In genomic region chr2:163491351-163491750, GRCm38 (mm10) we compare ENCODE assay signal across 20 mouse cellular contexts. TPM values are rescaled to one million over a fixed set of nuclear protein-coding genes. Genes with fewer than 3 reads are reported as not detected.
A peak's percentile ranks its signal among the peaks of the same experiment; 100 is the strongest.
DNase-seq lines count a peak whose midpoint lies in the region; ATAC-seq and TF ChIP-seq lines count a peak whose summit lies in the region.
"Had no signal": no experiment of that assay in that cellular context is flagged by ENCODE, and none has a peak within 500 bp of the region (broad histone marks: within the 10 kb centered on the region; RNA-seq: fewer than 3 reads in every experiment).

No protein-coding gene starts in this region.

- no peaks in the 10 kb centered on the region for H3K27me3 ChIP-seq in hindbrain, embryonic 16.5 days (replicated peaks; ENCODE audit: control insufficient read depth, insufficient read depth, low read length)
- H3K27me3 ChIP-seq in hindbrain, embryonic 11.5 days (ENCODE audit: control insufficient read depth, insufficient read depth, low read length): no peaks in the 10 kb centered on the region
- H3K27me3 ChIP-seq in limb, embryonic 14.5 days (ENCODE audit: control insufficient read depth, insufficient read depth, low read length): no peaks in the 10 kb centered on the region
- 0 out of 2 replicates have a peak, but pooled peaks cover 13% of the 10 kb centered on the region for H3K27me3 ChIP-seq in limb, embryonic 10.5 days (ENCODE audit: low read depth, poor library complexity, severe bottlenecking)
- H3K27me3 ChIP-seq in embryonic facial prominence, embryonic 15.5 days: 0 out of 2 replicates have a peak, but pooled peaks cover 4% of the 10 kb centered on the region

- no peaks in the 10 kb centered on the region for H3K36me3 ChIP-seq in hindbrain, embryonic 16.5 days (ENCODE audit: control insufficient read depth, insufficient read depth, low read length)
- H3K36me3 ChIP-seq in hindbrain, embryonic 11.5 days (ENCODE audit: control insufficient read depth, insufficient read depth, low read length): no peaks in the 10 kb centered on the region
- no peaks in the 10 kb centered on the region for H3K36me3 ChIP-seq in limb, embryonic 14.5 days (ENCODE audit: control insufficient read depth, insufficient read depth, low read length)
- no peaks in the 10 kb centered on the region for H3K36me3 ChIP-seq in limb, embryonic 10.5 days
- no peaks in the 10 kb centered on the region for H3K36me3 ChIP-seq in embryonic facial prominence, embryonic 15.5 days
- H3K36me3 ChIP-seq: limb, embryonic 13.5 days had no signal

- H3K9me3 ChIP-seq in hindbrain, embryonic 16.5 days (ENCODE audit: control insufficient read depth, low read length): no peaks in the 10 kb centered on the region
- H3K9me3 ChIP-seq in hindbrain, embryonic 11.5 days (ENCODE audit: control insufficient read depth, low read length): no peaks in the 10 kb centered on the region
- H3K9me3 ChIP-seq in limb, embryonic 14.5 days (ENCODE audit: control insufficient read depth, low read length): no peaks in the 10 kb centered on the region
- H3K9me3 ChIP-seq in limb, embryonic 10.5 days (replicated peaks): no peaks in the 10 kb centered on the region
- no peaks in the 10 kb centered on the region for H3K9me3 ChIP-seq in embryonic facial prominence, embryonic 15.5 days (replicated peaks)
- H3K9me3 ChIP-seq: limb, embryonic 13.5 days had no signal

- DNase-seq in cerebellum, postnatal 14 days: peak; percentile 42 to 49
- DNase-seq in hindbrain, embryonic 11.5 days (ENCODE audit: low spot score): no peak
- no peak for DNase-seq in limb, embryonic 14.5 days (ENCODE audit: low spot score)
- DNase-seq in limb, embryonic 10.5 days (ENCODE audit: low spot score): no peak
- DNase-seq in right cerebral cortex, postnatal 25 days: no peak
- DNase-seq: cerebellum, adult 18-20 months; gastrocnemius, postnatal 25 days; kidney, adult 2 months; lung, postnatal 10 days; spleen, adult 18-20 months; thymus, adult 2 months had no signal

- H3K27ac ChIP-seq in hindbrain, embryonic 16.5 days (ENCODE audit: low read depth, low read length): no peak overlapping the region
- H3K27ac ChIP-seq in hindbrain, embryonic 11.5 days (ENCODE audit: low read depth, low read length): no peak overlapping the region
- no peak overlapping the region for H3K27ac ChIP-seq in limb, embryonic 14.5 days (replicated peaks; ENCODE audit: low read depth, low read length)
- no peak overlapping the region for H3K27ac ChIP-seq in limb, embryonic 10.5 days
- H3K27ac ChIP-seq in embryonic facial prominence, embryonic 15.5 days (replicated peaks): no peak overlapping the region
- H3K27ac ChIP-seq: limb, embryonic 13.5 days had no signal

- no peak overlapping the region for H3K9ac ChIP-seq in hindbrain, embryonic 16.5 days (ENCODE audit: low read depth, low read length)
- H3K9ac ChIP-seq in hindbrain, embryonic 11.5 days (ENCODE audit: low read depth, low read length): no peak overlapping the region
- 0 out of 2 replicates have a peak overlapping the region, but pooled peaks have one; percentile 21 for H3K9ac ChIP-seq in limb, embryonic 14.5 days (ENCODE audit: low read depth, low read length, severe bottlenecking)
- H3K9ac ChIP-seq in embryonic facial prominence, embryonic 15.5 days: no peak overlapping the region
- H3K9ac ChIP-seq: limb, embryonic 13.5 days had no signal

- H3K4me3 ChIP-seq in hindbrain, embryonic 16.5 days (ENCODE audit: low read length): no peak overlapping the region
- H3K4me3 ChIP-seq in hindbrain, embryonic 11.5 days (ENCODE audit: low read depth, low read length): no peak overlapping the region
- H3K4me3 ChIP-seq in limb, embryonic 14.5 days (replicated peaks; ENCODE audit: low read length): no peak overlapping the region
- no peak overlapping the region for H3K4me3 ChIP-seq in limb, embryonic 10.5 days
- H3K4me3 ChIP-seq in embryonic facial prominence, embryonic 15.5 days (replicated peaks): no peak overlapping the region
- H3K4me3 ChIP-seq: limb, embryonic 13.5 days had no signal

- TF ChIP-seq POLR2A in limb, embryonic 14.5 days (IDR thresholded peaks at IDR 0.05; ENCODE audit: borderline replicate concordance, extremely low read depth, insufficient read depth, insufficient read length): no peak

- H3K4me2 ChIP-seq in hindbrain, embryonic 16.5 days (ENCODE audit: low read length): no peak overlapping the region
- H3K4me2 ChIP-seq in hindbrain, embryonic 11.5 days (replicated peaks; ENCODE audit: low read depth, low read length): no peak overlapping the region
- H3K4me2 ChIP-seq in limb, embryonic 14.5 days (replicated peaks; ENCODE audit: low read depth, low read length, severe bottlenecking): no peak overlapping the region
- no peak overlapping the region for H3K4me2 ChIP-seq in embryonic facial prominence, embryonic 15.5 days (replicated peaks)
- H3K4me2 ChIP-seq: limb, embryonic 13.5 days had no signal

- peaks cover 2% of the 10 kb centered on the region; the same call in 1 of the 2 replicates for H3K4me1 ChIP-seq in hindbrain, embryonic 16.5 days (ENCODE audit: control insufficient read depth, insufficient read depth, low read depth, low read length)
- no peaks in the 10 kb centered on the region for H3K4me1 ChIP-seq in hindbrain, embryonic 11.5 days (replicated peaks; ENCODE audit: control insufficient read depth, insufficient read depth, low read length)
- no peaks in the 10 kb centered on the region for H3K4me1 ChIP-seq in limb, embryonic 14.5 days (ENCODE audit: control insufficient read depth, insufficient read depth, low read length)
- H3K4me1 ChIP-seq in limb, embryonic 10.5 days: no peaks in the 10 kb centered on the region
- H3K4me1 ChIP-seq in embryonic facial prominence, embryonic 15.5 days: peaks cover 5% of the 10 kb centered on the region; the same call in 1 of the 2 replicates

- ATAC-seq in cerebellum, adult (ENCODE audit: insufficient number of reproducible peaks, low FRiP score, low TSS enrichment): no peak
- peak; percentile 63 for ATAC-seq in hindbrain, embryonic 16.5 days
- no peak for ATAC-seq in hindbrain, embryonic 11.5 days (ENCODE audit: low FRiP score)
- no peak for ATAC-seq in limb, embryonic 14.5 days (ENCODE audit: low FRiP score, low read depth)
- ATAC-seq in embryonic facial prominence, embryonic 15.5 days (ENCODE audit: insufficient number of reproducible peaks, low FRiP score, low TSS enrichment, low read depth): peak; percentile 39; the same call in 1 of the 2 replicates

- 51% methylated on average over 7 of the region's 7 CpGs for WGBS in hindbrain, embryonic 16.5 days
- WGBS in hindbrain, embryonic 11.5 days: 73% methylated on average over 7 of the region's 7 CpGs
- WGBS in limb, embryonic 14.5 days: 57% methylated on average over 7 of the region's 7 CpGs
- WGBS in limb, embryonic 10.5 days: 64% methylated on average over 7 of the region's 7 CpGs
- 49% methylated on average over 7 of the region's 7 CpGs for WGBS in embryonic facial prominence, embryonic 15.5 days

RNA-seq across cellular contexts. Expression of gene R3hdml, which starts 0.8 kb away (rescaled TPM):
- polyA plus RNA-seq in hindbrain, embryonic 16.5 days (2015; fragmentation: Nextera tagmentation; extraction: Ambion mirVana): 0.34 and 1.0 TPM in 2 replicates
- polyA plus RNA-seq in hindbrain, embryonic 11.5 days (2014; fragmentation: Nextera tagmentation; extraction: Ambion mirVana): 0.15 TPM in 1 of 2 replicates, not detected in the other
- 0.14 and 0.16 TPM in 2 replicates for polyA plus RNA-seq in limb, embryonic 14.5 days (2012; rRNA removed)
- polyA plus RNA-seq in limb, embryonic 14.5 days (2014; fragmentation: Nextera tagmentation; extraction: Ambion mirVana): 0.36 TPM in 1 of 2 replicates, not detected in the other
- not detected in 2 replicates for polyA plus RNA-seq in limb, embryonic 10.5 days (2016; fragmentation: Nextera tagmentation; extraction: Ambion mirVana)
- 0.30 and 0.35 TPM in 2 replicates for polyA plus RNA-seq in embryonic facial prominence, embryonic 15.5 days (2015; fragmentation: Nextera tagmentation; extraction: Ambion mirVana)
- polyA plus RNA-seq: cortical plate, adult 2 months; heart, embryonic 16.5 days; limb, embryonic 13.5 days; liver, embryonic 16.5 days; stomach, embryonic 14.5 days; urinary bladder, adult 2 months had no signal

RNA-seq across cellular contexts. Expression of gene Hnf4a, which starts 15.3 kb away (rescaled TPM):
- 0.05 TPM in 1 of 2 replicates, not detected in the other for polyA plus RNA-seq in hindbrain, embryonic 16.5 days (2015; fragmentation: Nextera tagmentation; extraction: Ambion mirVana)
- polyA plus RNA-seq in hindbrain, embryonic 11.5 days (2014; fragmentation: Nextera tagmentation; extraction: Ambion mirVana): not detected in 2 replicates
- 0.12 and 0.20 TPM in 2 replicates for polyA plus RNA-seq in limb, embryonic 14.5 days (2012; rRNA removed)
- not detected in 2 replicates for polyA plus RNA-seq in limb, embryonic 14.5 days (2014; fragmentation: Nextera tagmentation; extraction: Ambion mirVana)
- 0.06 TPM in 1 of 2 replicates, not detected in the other for polyA plus RNA-seq in limb, embryonic 10.5 days (2016; fragmentation: Nextera tagmentation; extraction: Ambion mirVana)
- polyA plus RNA-seq in embryonic facial prominence, embryonic 15.5 days (2015; fragmentation: Nextera tagmentation; extraction: Ambion mirVana): not detected in 2 replicates
- polyA plus RNA-seq: cortical plate, adult 2 months; limb, embryonic 13.5 days had no signal

RNA-seq across cellular contexts. Expression of gene Fitm2, which starts 18.9 kb away (rescaled TPM):
- 18.0 and 18.2 TPM in 2 replicates for polyA plus RNA-seq in hindbrain, embryonic 16.5 days (2015; fragmentation: Nextera tagmentation; extraction: Ambion mirVana)
- 8.0 and 9.0 TPM in 2 replicates for polyA plus RNA-seq in hindbrain, embryonic 11.5 days (2014; fragmentation: Nextera tagmentation; extraction: Ambion mirVana)
- polyA plus RNA-seq in limb, embryonic 14.5 days (2012; rRNA removed): 7.5 and 8.3 TPM in 2 replicates
- polyA plus RNA-seq in limb, embryonic 14.5 days (2014; fragmentation: Nextera tagmentation; extraction: Ambion mirVana): 9.5 and 11.0 TPM in 2 replicates
- polyA plus RNA-seq in limb, embryonic 10.5 days (2016; fragmentation: Nextera tagmentation; extraction: Ambion mirVana): 7.7 and 10.0 TPM in 2 replicates
- polyA plus RNA-seq in embryonic facial prominence, embryonic 15.5 days (2015; fragmentation: Nextera tagmentation; extraction: Ambion mirVana): 11.6 and 12.1 TPM in 2 replicates

RNA-seq across cellular contexts. Expression of gene Gdap1l1, which starts 53.1 kb away (rescaled TPM):
- 139 and 147 TPM in 2 replicates for polyA plus RNA-seq in hindbrain, embryonic 16.5 days (2015; fragmentation: Nextera tagmentation; extraction: Ambion mirVana)
- polyA plus RNA-seq in hindbrain, embryonic 11.5 days (2014; fragmentation: Nextera tagmentation; extraction: Ambion mirVana): 47.4 and 52.9 TPM in 2 replicates
- polyA plus RNA-seq in limb, embryonic 14.5 days (2012; rRNA removed): 0.46 and 0.60 TPM in 2 replicates
- 0.22 and 0.43 TPM in 2 replicates for polyA plus RNA-seq in limb, embryonic 14.5 days (2014; fragmentation: Nextera tagmentation; extraction: Ambion mirVana)
- 0.30 and 0.45 TPM in 2 replicates for polyA plus RNA-seq in limb, embryonic 10.5 days (2016; fragmentation: Nextera tagmentation; extraction: Ambion mirVana)
- polyA plus RNA-seq in embryonic facial prominence, embryonic 15.5 days (2015; fragmentation: Nextera tagmentation; extraction: Ambion mirVana): 3.2 and 3.9 TPM in 2 replicates

Comparison
In these comparisons a context has a peak if more than half of its experiments do, and no peak if none do; other contexts are left out.
1. ATAC-seq: peak in hindbrain, embryonic 16.5 days (single experiment) and embryonic facial prominence, embryonic 15.5 days (single experiment); none in cerebellum, adult (single experiment), hindbrain, embryonic 11.5 days (single experiment) and limb, embryonic 14.5 days (single experiment).
2. DNase-seq: peak in cerebellum, postnatal 14 days (2 of 2); none in hindbrain, embryonic 11.5 days (single experiment), limb, embryonic 14.5 days (single experiment), limb, embryonic 10.5 days (single experiment) and right cerebral cortex, postnatal 25 days (single experiment).